Mouse (Mus musculus) E14TG2a.4 (cell line): ENCODE measurements at regions not wholly inside any gene's neighbourhood (a gene's known extent, or its start where the extent isn't known, plus 50 kb on each side); places are given as distances from the start of the nearest gene placed in this dataset.

Source experiments
- CTCF ChIP-seq: conservative IDR thresholded peaks from 2 replicates; pipeline ENCODE4 v1.5.1; 2014; ENCODE audit warnings: low read length
- NANOG ChIP-seq: IDR thresholded peaks from 2 replicates; pipeline ENCODE4 v1.6.1; 2014; ENCODE audit warnings: borderline replicate concordance, low read length, mixed read lengths
- POU5F1 ChIP-seq: IDR thresholded peaks from 2 replicates; pipeline ENCODE4 v1.6.1; 2014; ENCODE audit warnings: low read length, borderline replicate concordance

GRCm38 (mm10) chr8:11924165-11924564 lies 83.9 kb downstream of the Tex29 start:
- TF ChIP-seq CTCF = peak; percentile 47
- TF ChIP-seq NANOG = no peak
- TF ChIP-seq POU5F1 = no peak
